Mouse (Mus musculus) liver, embryonic 11.5 days (tissue): Measurements from ENCODE around the gene Copg2. TPM values are rescaled to one million over a fixed set of nuclear protein-coding genes. Genes with fewer than 3 reads are reported as not detected.

Experiments used
- ATAC-seq: fragments of 200-750 bp; cut with Nextera tagmentation; replicated peaks from 2 replicates; pipeline ENCODE4 v1.8.0; 2017; ENCODE audit warnings: moderate number of reproducible peaks, mild to moderate bottlenecking, moderate TSS enrichment, moderate library complexity; ENCODE audit not compliant: low FRiP score
- DNase-seq: peaks from one replicate; pipeline ENCODE4 v3.0.0-alpha.2; 2017; ENCODE audit warnings: low spot score
- H3K27ac ChIP-seq: fragments of 300-500 bp; sonication (generic); 2 replicates; pipeline ENCODE4 v1.5.1; 2014; ENCODE audit warnings: mild to moderate bottlenecking, low read depth, low read length, control low read depth
- H3K27me3 ChIP-seq: fragments of 300-500 bp; sonication (generic); replicated peaks from 2 replicates; pipeline ENCODE4 v1.6.1; 2014; ENCODE audit warnings: low read length, mixed read lengths; ENCODE audit not compliant: control insufficient read depth, insufficient read depth
- H3K36me3 ChIP-seq: fragments of 300-500 bp; sonication (generic); 2 replicates; pipeline ENCODE4 v1.6.1; 2014; ENCODE audit warnings: mild to moderate bottlenecking, low read length, moderate library complexity, mixed read lengths; ENCODE audit not compliant: control insufficient read depth, insufficient read depth
- H3K4me1 ChIP-seq: fragments of 300-500 bp; sonication (generic); replicated peaks from 2 replicates; pipeline ENCODE4 v1.6.1; 2014; ENCODE audit warnings: low read length, mixed read lengths; ENCODE audit not compliant: control insufficient read depth, insufficient read depth
- H3K4me2 ChIP-seq: fragments of 300-500 bp; sonication (generic); 2 replicates; pipeline ENCODE4 v1.6.1; 2014; ENCODE audit warnings: mild to moderate bottlenecking, control low read depth, moderate library complexity
- H3K4me3 ChIP-seq: fragments of 300-500 bp; sonication (generic); 2 replicates; pipeline ENCODE4 v1.5.1; 2014; ENCODE audit warnings: low read depth, low read length, control low read depth
- H3K9ac ChIP-seq: fragments of 300-500 bp; sonication (generic); 2 replicates; pipeline ENCODE4 v1.6.1; 2014; ENCODE audit warnings: low read depth, low read length, control low read depth
- H3K9me3 ChIP-seq: fragments of 300-500 bp; sonication (generic); 2 replicates; pipeline ENCODE4 v1.6.1; 2016; ENCODE audit warnings: low read length, inconsistent platforms, mixed read lengths; ENCODE audit not compliant: control insufficient read depth
- WGBS: fragments of 180-500 bp; shearing (Covaris S2); extraction: QIAGEN DNeasy Blood & Tissue Kit; methylation state at CpG from one replicate; pipeline ENCODE4 v1.1.7; 2014; 5-methylcytosine and 5-hydroxymethylcytosine counted together
- polyA plus RNA-seq: library from polyadenylated mRNA; unstranded; fragments of >200 nt; fragmentation: Nextera tagmentation; extraction: Ambion mirVana; gene quantifications from 2 replicates; pipeline ENCODE4 v1.2.1, GENCODE M21; 2014

The Copg2 gene
- polyA plus RNA-seq, 1 experiment from 2014 or later, result 17.9 TPM

DNA sequence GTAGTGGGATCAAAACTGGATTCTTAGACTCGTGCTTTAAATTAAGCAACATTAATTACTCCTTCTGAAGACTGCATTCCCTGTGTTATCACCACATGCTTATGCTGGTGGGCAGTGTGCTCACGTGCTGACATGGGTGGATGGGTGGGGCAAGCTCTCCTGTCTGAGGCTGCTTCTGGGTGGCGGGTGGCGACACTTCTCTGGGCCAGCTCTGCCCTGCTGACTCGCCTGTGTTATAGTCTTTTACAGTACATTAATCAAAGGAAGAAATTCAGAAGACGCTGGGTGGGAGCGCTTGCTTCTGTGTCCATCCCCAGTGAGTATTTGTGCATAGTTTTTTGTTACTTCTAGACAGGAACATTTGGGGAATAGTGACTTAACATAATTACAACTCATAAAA, 151.0 kb downstream of the Copg2 start:
- ATAC-seq, result no peak
- no peak overlapping the region for H3K4me3 ChIP-seq
- no peak overlapping the region for H3K9ac ChIP-seq
- H3K36me3 ChIP-seq, result peaks cover 19% of the 10 kb centered on the region
- no peak for DNase-seq
- no peak overlapping the region for H3K4me2 ChIP-seq
- no peaks in the 10 kb centered on the region for H3K27me3 ChIP-seq
- WGBS, result 62% methylated on average over 7 of the region's 7 CpGs
- H3K27ac ChIP-seq, result no peak overlapping the region
- no peaks in the 10 kb centered on the region; the same call in 1 of the 2 replicates for H3K4me1 ChIP-seq
- H3K9me3 ChIP-seq, result no peaks in the 10 kb centered on the region

DNA sequence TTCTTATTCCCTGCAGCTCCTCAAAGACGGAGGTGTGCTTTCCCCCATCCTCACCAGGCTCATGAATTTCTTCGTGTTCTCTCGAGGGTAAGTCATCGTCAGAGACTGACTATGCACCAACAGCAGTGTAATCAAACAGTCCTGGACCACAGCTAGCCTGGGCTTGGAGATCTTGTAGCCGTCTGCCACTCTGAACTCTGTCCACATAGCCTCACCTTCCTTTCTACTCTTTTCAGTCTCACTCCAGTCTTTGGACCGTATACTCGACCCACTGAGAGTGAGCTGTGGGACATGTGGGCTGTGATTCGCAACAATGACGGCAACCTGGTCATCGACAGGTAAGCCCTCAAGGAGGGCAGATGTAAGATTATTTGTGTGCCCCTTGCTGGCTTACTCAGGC, 151.7 kb downstream of the Copg2 start:
- no peak overlapping the region for H3K27ac ChIP-seq
- no peak overlapping the region for H3K9ac ChIP-seq
- H3K4me1 ChIP-seq, result no peaks in the 10 kb centered on the region; the same call in 1 of the 2 replicates
- ATAC-seq (no peak), DNase-seq (no peak)
- no peaks in the 10 kb centered on the region for H3K9me3 ChIP-seq
- no peaks in the 10 kb centered on the region for H3K27me3 ChIP-seq
- no peak overlapping the region for H3K4me3 ChIP-seq
- no peak overlapping the region for H3K4me2 ChIP-seq
- WGBS, result 85% methylated on average over 10 of the region's 10 CpGs
- peaks cover 19% of the 10 kb centered on the region for H3K36me3 ChIP-seq

DNA sequence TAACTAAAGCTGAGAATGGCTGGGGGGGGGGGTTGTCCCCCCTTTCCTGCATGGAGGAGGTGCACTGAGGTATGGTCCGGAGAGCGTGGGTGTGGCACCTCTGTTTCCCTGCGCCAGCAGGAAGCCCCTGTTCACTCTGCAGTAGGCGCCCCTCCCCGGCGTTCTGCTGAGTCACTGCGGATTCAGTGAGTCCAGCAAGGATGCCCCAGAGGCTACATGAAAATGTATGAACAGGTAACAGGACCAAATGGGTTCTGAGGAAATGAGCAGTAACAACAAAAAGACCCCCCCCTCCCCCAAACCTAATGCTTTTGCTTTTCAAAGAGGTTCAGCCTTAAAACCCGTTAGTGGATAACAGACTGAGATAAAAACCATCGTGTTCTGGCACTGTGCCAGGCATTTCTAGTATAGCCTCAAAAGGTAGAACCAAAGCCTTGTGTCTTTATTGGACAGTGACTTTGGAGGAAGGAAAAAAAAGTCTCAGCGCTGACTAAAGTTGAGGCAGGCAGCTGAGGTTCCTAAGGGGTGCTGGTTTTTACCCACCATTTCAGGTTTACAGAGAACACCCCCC, 157.3 kb downstream of the Copg2 start:
- H3K4me2 ChIP-seq, result peak overlapping the region; percentile 32

DNA sequence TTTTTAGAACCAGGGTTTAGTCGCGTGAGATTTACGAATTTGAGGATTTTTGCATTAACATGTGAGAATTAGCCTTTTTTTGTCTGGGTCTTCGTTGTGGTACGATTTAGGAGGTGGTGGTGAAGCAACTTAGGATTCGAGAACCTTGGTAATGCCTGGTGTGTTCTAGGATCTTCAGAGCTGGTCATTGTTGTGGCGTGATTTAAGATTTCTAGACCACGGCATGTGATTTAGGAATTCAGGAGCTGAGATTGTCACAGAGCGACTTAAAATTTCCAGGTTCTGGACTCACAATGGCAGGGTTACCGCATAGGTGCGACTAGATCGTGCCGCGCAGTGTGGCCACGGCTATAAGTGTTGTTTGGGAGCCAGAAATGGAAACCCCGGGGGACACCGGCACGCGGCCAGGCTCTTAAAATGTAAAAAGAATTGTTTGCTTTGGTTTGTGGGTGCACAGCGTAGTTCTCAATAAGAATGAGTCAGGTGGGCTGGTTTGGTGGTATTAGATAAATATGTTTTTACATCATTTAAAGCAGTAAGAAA, 158.1 kb downstream of the Copg2 start:
- H3K4me2 ChIP-seq, result peak overlapping the region; percentile 64
- no peaks in the 10 kb centered on the region for H3K4me1 ChIP-seq
- DNase-seq (no peak), ATAC-seq (no peak)
- H3K4me3 ChIP-seq, result peak overlapping the region; percentile 52
- peaks cover 6% of the 10 kb centered on the region; the same call in 1 of the 2 replicates for H3K36me3 ChIP-seq
- 46% methylated on average over 20 of the region's 20 CpGs for WGBS
- peak overlapping the region; percentile 66 for H3K27ac ChIP-seq
- H3K9ac ChIP-seq, result peak overlapping the region; percentile 57
- H3K27me3 ChIP-seq, result peaks cover 44% of the 10 kb centered on the region
- H3K9me3 ChIP-seq, result peaks cover 25% of the 10 kb centered on the region

More for the DNA sequence above, 157.3 kb downstream of the Copg2 start:
- H3K9ac ChIP-seq, result peak overlapping the region; percentile 25; the same call in 1 of the 2 replicates
- no peaks in the 10 kb centered on the region for H3K4me1 ChIP-seq
- H3K36me3 ChIP-seq, result peaks cover 13% of the 10 kb centered on the region
- peak overlapping the region; percentile 66 for H3K27ac ChIP-seq
- peaks cover 39% of the 10 kb centered on the region for H3K27me3 ChIP-seq
- ATAC-seq (no peak), DNase-seq (no peak)
- peak overlapping the region; percentile 52 for H3K4me3 ChIP-seq
- H3K9me3 ChIP-seq, result peaks cover 25% of the 10 kb centered on the region
- WGBS, result 46% methylated on average over 10 of the region's 10 CpGs

DNA sequence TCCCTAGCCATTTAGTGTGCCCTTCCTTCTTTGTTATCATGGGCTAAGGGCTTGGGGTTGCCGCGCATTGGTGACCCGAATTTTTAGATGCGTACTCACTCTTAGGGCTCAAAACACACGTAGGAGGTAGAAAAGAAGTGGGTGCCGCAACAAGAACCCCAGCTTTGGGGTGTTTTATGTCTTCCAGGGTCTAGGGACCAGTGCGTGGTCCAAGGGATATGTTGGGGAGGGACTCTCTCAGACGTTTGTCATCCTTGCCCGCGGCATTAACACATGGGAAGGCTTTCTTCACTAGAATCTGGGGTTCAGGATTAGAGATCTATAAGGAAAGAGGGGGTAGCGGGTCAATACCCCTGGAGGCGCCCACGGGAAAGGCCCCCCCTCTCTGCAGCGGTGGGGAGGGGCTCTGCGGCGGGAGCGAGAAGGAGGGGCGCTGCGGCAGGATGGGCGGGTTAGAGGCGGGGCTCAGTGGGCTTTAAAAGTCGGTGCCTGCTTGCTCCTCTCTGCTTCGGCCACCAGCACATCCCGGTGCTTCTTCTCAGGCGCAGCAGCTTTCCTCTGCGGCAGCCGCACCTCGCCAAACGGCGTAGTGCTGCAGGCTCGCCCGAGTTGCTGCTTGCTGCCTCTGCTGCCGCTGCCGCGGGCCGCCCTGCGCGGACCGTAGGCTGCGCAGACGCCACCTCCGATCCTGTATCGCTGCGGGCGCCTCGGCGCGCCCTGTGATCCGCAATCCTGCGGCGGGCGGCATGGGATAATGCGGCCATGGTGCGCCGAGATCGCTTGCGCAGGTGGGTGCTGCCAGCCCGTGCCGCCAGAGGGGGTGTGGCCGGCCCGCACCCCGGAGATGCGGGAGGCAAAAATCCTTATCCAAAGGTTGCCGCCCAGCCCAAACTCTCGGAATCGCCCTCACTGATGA, 158.8 kb downstream of the Copg2 start:
- DNase-seq (peak; percentile 73), ATAC-seq (peak; percentile 47; the same call in 1 of the 2 replicates)
- Histone ChIP-seq H3K36me3 (peaks cover 5% of the 10 kb centered on the region; the same call in 1 of the 2 replicates), H3K4me3 (peak overlapping the region; percentile 52), H3K27ac (peak overlapping the region; percentile 66), H3K4me2 (peak overlapping the region; percentile 64), H3K9ac (peak overlapping the region; percentile 57), H3K9me3 (peaks cover 25% of the 10 kb centered on the region), H3K4me1 (0 out of 2 replicates have a peak, but pooled peaks cover 2% of the 10 kb centered on the region), H3K27me3 (peaks cover 49% of the 10 kb centered on the region)
- WGBS, result 52% methylated on average over 61 of the region's 66 CpGs

DNA sequence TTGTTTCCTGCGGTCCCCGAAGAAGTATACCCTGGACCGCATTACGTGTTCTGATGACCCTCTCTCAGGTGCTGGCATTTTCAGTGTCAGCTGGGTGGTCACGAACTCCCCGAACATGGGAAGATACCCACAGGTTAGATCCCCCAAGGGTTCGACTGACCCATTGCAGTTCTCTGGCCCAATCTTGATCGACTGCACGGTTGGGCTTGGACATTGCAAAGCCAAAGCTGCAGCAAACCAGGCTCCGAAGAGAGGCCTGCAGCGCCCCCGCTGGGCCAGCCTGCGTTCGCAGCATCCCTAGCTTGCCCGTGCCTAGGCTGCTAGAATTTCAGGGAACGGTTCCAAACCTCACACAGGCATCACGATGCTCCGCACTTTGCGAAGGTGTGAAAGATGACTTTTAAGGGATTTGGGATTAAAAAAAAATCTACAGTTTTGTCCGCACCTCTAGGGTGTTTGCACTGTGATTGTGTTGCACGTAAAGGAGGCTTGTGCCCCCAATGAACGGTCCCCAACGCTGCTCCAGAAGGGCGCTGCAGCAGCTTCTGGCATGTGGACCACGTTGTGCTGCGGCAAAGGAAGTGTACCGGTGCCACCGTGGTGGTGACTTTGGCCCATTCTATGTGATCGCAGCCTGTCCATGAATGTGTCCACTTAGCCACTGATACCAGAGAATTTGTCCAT, 159.6 kb downstream of the Copg2 start:
- 0 out of 2 replicates have a peak, but pooled peaks have one; percentile 55 for ATAC-seq
- Histone ChIP-seq H3K4me2 (peak overlapping the region; percentile 64), H3K36me3 (no peaks in the 10 kb centered on the region), H3K27ac (peak overlapping the region; percentile 43), H3K4me3 (peak overlapping the region; percentile 52), H3K9me3 (peaks cover 25% of the 10 kb centered on the region), H3K4me1 (0 out of 2 replicates have a peak, but pooled peaks cover 2% of the 10 kb centered on the region), H3K27me3 (peaks cover 55% of the 10 kb centered on the region), H3K9ac (no peak overlapping the region)
- peak; percentile 75 for DNase-seq
- WGBS, result 51% methylated on average over 29 of the region's 29 CpGs

DNA sequence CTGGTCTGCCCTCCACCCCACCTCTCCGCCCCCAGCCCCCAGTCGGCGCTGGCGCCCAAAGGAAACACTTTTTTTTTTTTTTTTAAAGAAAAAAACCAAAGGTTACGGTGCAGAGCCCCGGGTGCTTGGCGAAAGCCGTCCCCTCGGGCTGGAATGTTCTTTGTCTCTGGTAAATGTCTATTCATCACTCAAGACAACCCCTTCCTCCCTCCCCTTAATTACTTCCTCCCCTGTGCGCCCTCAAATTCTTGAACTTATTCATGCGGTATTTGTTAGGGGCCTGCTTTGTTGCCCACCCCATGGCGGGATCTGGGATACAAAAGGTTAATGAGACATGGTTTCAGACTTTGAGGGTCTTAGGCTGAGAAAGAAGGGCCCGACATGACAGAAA, 160.2 kb downstream of the Copg2 start:
- Histone ChIP-seq H3K9me3 (peaks cover 25% of the 10 kb centered on the region), H3K4me2 (peak overlapping the region; percentile 64), H3K36me3 (no peaks in the 10 kb centered on the region), H3K27me3 (peaks cover 55% of the 10 kb centered on the region), H3K4me1 (0 out of 2 replicates have a peak, but pooled peaks cover 2% of the 10 kb centered on the region), H3K27ac (no peak overlapping the region), H3K9ac (no peak overlapping the region), H3K4me3 (peak overlapping the region; percentile 52; the same call in 1 of the 2 replicates)
- DNase-seq (no peak), ATAC-seq (no peak)
- 50% methylated on average over 13 of the region's 13 CpGs for WGBS
